Mouse (Mus musculus): ENCODE measurements around the gene B4galnt4.

DNA sequence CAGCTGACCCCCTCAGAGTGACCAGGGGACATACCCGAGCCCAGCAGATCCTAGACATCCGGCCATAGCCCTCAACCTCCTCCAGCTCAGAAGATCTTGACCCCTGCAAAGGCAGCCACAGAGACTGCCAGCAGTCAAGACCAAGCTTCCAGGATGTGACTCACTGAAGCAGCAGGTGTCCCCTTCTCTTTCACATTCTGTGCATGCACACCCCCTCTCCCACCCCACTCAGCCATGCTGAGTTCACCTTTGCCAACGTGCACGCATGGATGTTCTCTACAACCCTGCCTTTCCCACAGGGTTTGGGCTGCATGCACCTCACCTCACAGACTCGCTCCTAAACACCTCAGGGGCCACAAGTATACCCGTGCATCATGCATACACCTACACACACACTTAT, 35.1 kb downstream of the B4galnt4 start:
- no peak for TF ChIP-seq POLR2A (IDR thresholded peaks at IDR 0.05; ENCODE audit: insufficient read depth, low read depth, low read length)
- no peak for TF ChIP-seq CTCF (IDR thresholded peaks at IDR 0.05; ENCODE audit: insufficient read depth, low read depth, low read length)
